20 mouse cellular contexts compared by ENCODE assay signal in the genomic region with DNA sequence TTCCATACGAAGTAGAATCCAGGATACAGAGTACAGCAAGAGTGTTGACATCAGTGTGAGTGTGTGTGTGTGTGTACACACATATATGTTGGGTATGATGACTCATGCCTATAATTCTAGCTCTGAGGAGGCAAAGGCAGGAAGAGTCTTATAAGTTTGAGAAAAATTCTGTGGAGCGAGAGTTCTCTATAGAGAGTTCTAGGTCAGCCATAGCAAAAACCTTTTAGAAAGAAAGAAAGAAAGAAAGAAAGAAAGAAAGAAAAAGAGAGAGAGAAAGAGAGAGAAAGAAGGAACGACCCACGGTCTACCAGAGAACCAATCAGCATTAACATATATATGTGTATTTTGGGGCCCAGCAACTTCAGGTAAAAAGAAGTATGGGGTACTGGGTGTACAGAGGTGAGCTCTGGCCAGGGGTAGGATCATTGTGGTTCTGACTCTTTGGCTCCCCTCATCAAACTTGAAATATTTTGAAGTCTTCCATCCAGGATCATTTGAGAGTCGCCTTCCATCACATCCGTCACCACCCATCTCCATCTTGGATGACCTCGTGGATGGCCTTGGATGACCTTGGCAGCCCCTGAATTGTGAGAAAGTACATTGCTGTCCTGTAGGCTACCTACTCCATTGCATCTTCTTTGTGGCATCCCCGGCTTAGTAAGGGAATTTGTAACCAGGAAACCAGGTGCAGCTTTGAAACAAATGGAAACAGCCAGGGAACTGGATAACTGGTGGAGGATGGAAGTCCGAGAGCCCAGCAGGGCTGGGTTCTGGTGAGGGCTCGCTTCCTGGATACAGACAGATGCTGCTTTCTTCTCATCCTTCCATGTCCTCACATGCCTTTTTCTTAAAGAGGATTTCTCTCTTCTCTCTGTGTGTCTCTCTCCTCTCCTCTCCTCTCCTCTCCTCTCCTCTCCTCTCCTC.
"Had no signal": no experiment of that assay in that cellular context is flagged by ENCODE, and none has a peak within 500 bp of the region (broad histone marks: within the 10 kb centered on the region; RNA-seq: fewer than 3 reads in every experiment).

No protein-coding gene starts in this region.

- H3K4me1 ChIP-seq: heart, embryonic 13.5 days; heart, embryonic 15.5 days; intestine, embryonic 15.5 days had no signal

- H3K4me3 ChIP-seq: gastrocnemius, adult 2 months; heart, embryonic 13.5 days; heart, embryonic 15.5 days; hindbrain, embryonic 10.5 days; hindbrain, embryonic 12.5 days; intestine, embryonic 15.5 days; layer of hippocampus, adult 2 months; left cerebral cortex, adult 2 months; limb, embryonic 13.5 days; limb, embryonic 15.5 days; liver, embryonic 12.5 days had no signal

- H3K9me3 ChIP-seq: heart, embryonic 13.5 days; heart, embryonic 15.5 days; hindbrain, embryonic 10.5 days; hindbrain, embryonic 12.5 days; intestine, embryonic 15.5 days; limb, embryonic 13.5 days; limb, embryonic 15.5 days; liver, embryonic 12.5 days had no signal

- H3K36me3 ChIP-seq: heart, embryonic 13.5 days; heart, embryonic 15.5 days; hindbrain, embryonic 10.5 days; hindbrain, embryonic 12.5 days; intestine, embryonic 15.5 days; limb, embryonic 13.5 days; limb, embryonic 15.5 days; liver, embryonic 12.5 days had no signal

- H3K27ac ChIP-seq: gastrocnemius, adult 2 months; heart, embryonic 13.5 days; heart, embryonic 15.5 days; hindbrain, embryonic 10.5 days; hindbrain, embryonic 12.5 days; hindbrain, embryonic 14.5 days; intestine, embryonic 15.5 days; layer of hippocampus, adult 2 months; left cerebral cortex, adult 2 months; limb, embryonic 15.5 days; liver, embryonic 12.5 days had no signal

- H3K27me3 ChIP-seq: heart, embryonic 13.5 days; heart, embryonic 15.5 days; hindbrain, embryonic 12.5 days; intestine, embryonic 15.5 days; limb, embryonic 13.5 days; limb, embryonic 15.5 days; liver, embryonic 12.5 days had no signal

- DNase-seq: gastrocnemius, adult 2 months; gastrocnemius, postnatal 10 days; gastrocnemius, postnatal 25 days; heart, adult 18-20 months; heart, postnatal 4 days; kidney, adult 18-20 months; kidney, postnatal 10 days; kidney, postnatal 25 days; kidney, postnatal 4 days had no signal
